Mouse (Mus musculus): ENCODE results near the gene Mars.
"Not testable (repeated sequence)": the region's sequence is repeated elsewhere in the genome, so short reads cannot be mapped to it uniquely, and the experiment has no call there.

Gene Mars

DNA sequence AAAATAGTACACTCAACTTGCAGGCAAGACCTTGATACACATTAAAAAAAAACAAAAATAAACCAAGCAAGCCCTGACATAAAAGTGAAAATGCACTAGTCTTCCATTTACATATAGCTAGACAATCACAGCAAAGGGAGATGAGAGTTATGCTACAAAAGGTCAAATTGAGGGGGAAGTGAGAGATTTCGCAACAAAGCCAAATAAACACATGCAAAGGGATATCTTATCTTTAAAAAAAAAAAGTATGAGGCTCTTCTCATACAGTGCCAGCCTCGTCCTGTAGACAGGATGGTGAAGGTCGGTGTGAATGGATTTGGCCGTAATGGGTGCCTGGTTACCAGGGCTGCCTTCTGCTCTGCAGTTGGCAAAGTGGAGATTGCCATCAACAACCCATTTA, 1.3 kb upstream of the Mars start:
- CTCF ChIA-PET: interaction anchor here (1.2 kb wide), 1 partner anchor 21 kb away, joined by 5 read pairs; no protein-coding TSS in a partner anchor

- CTCF ChIA-PET: interaction anchor here (0.6 to 1.2 kb wide), 2 partner anchors 11 to 20 kb away, joined by 3 to 5 read pairs; no protein-coding TSS in a partner anchor
Measured at GRCm38 (mm10) chr10:127312356-127312676, 730 bp upstream of the Mars start.

DNA sequence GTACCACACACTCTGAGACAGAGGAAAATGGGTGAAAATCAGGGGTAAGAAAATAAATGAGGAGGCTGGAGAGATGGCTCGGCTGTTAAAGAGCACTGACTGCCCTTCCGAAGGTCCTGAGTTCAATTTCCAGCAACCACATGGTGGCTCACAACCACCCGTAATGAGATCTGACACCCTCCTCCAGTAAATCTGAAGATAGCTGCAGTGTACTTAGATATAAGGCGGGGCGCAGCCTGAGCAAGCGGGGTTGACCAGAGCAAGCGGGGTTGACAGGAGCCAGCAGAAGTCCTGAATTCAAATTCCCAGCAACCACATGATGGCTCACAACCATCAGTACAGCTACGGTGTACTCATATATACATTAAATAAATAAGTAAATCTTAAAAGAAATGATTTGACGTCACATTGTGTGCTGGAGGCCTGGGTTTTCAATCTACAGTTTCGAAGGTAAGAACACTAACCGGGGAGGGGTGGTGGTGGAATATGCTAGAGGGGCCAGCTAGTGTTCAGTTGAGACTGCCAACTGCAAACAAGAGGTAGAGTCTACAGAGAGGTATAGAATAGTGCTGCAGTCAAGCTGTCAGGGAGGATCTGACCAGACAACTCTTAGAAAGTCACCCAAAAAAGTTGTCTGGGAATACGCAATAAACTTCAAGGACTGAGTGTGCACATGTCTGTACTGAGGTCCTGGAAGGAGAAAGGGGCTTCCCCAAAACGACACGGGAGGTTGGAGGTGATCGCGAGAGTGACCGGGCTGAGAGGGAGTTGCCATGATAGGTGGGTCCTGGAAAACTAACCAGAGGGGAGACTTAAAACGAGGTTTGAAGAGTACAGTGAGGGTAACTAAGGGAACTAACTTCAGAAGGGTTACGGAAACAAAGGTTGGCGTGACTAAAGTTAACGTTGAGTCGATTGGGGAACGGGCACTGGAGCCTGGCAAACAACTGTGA, 787 bp downstream of the Mars start:
- CTCF ChIA-PET: no interaction called here

DNA sequence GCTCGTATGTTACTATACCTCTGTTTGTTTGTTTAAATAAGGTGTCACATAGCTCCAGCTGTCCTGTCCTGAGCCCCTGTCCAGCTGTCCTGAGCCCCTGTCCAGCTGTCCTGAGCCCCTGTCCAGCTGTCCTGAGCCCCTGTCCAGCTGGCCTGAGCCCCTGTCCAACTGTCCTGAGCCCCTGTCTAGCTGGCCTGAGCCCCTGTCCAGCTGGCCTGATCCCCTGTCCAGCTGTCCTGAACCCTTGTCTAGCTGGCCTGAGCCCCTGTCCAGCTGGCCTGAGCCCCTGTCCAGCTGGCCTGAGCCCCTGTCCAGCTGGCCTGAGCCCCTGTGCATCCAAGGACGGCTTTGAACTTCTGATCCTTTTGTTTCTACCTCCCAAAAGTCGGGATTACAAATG, 2.4 kb downstream of the Mars start:
- CTCF ChIA-PET: not testable (repeated sequence)

DNA sequence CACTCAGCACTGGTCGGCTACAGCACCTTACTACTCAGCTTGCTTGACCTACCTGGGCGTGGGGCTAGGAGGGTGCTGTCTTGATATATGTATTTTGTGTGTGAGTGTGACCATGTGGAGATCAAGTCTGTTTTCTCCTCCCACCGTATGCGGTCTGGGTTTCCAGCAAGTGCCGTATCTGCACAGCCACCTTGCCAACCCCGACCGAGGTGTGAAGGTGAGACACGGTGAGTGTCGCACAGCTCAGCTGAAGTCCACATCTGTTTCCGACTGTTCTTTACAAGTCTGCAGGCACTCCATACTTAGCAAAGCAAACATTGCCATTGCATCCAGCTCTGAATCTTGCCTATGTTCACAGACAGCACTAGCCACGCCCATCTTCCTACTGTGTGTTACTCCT, 8.4 kb downstream of the Mars start:
- CTCF ChIA-PET: no interaction called here

- CTCF ChIA-PET: no interaction called here
Measured at GRCm38 (mm10) chr10:127300361-127300760, 11.2 kb downstream of the Mars start.

DNA sequence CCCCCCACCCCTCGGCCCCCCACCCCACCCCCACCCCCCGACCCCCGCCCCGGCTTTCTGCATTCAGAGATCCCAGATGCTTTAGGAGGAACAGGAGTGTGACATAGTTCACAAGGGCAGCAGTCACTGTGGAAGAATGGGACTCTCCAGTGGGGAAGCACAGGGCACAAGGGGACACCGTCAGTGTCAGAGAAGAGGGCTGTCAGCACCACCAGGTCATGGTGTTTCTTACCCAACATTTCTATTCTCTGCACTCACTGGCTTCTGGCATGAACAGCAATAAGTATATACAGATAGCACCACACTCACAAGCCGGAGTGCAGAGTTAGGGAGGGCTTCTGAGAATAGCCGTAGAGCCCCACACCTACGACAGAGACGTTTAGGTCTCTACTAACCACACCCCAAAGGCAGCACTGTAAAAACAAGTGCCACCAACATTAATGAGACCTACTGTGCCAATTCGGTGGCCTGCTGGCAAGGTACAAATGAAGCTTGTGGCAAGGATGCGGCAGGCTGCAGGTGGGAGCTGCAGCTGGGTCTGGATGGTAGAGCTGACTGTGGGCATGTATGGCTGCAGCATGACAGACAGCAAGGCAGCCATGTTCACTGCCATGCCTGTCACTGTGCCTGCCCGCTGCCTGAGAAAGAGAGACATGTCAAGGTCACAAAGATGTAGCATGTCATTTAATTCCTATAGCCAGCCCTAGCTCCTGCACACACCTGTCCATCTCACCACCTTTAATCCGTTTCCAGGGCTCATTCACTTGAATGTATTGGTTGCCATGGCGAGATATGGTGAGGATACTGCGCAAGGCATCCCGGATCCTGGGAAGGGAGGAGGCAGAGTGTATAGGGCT, 14.3 kb downstream of the Mars start:
- CTCF ChIA-PET: no interaction called here

- CTCF ChIA-PET: no interaction called here
Measured at GRCm38 (mm10) chr10:127295986-127296794, 15.4 kb downstream of the Mars start.

- CTCF ChIA-PET: interaction anchor here (0.6 kb wide), 1 partner anchor 9 kb away, joined by 3 read pairs; no protein-coding TSS in a partner anchor
Measured at GRCm38 (mm10) chr10:127294895-127295510, 16.6 kb downstream of the Mars start.

- CTCF ChIA-PET: no interaction called here
Measured at GRCm38 (mm10) chr10:127293590-127294113, 17.9 kb downstream of the Mars start.

DNA sequence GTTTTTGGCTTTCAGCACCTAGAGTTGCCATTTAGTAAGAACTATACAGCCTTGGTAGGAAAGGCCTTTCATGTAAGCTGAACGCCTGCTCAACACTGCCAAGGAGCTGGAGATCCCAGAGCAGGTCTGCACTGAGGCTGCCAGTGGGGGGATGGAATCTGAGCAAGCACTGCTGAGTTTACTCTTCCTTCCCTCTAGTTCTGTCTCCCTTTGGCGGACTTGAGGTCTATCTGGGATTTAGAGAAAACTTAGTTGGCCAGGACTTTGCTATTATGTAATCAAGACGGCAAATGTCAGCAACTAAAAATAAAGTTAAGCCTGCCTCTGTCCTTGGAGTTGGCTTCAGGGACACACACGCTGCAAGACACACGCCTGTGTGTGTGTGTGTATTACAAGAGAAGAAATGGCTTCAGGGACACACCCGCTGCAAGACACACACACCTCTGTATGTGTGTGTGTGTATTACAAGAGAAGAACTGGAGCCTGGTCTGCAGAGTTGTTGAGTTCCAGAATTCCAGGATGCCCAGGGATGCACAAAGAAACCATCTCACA, 18.5 kb downstream of the Mars start:
- CTCF ChIA-PET: interaction anchor here (1.9 kb wide), 1 partner anchor 19 kb away, joined by 5 read pairs; no protein-coding TSS in a partner anchor

GRCm38 (mm10) chr10:127291881-127292638, 19.5 kb downstream of the Mars start:
- CTCF ChIA-PET: interaction anchor here (1.9 kb wide), 1 partner anchor 20 kb away, joined by 5 read pairs; no protein-coding TSS in a partner anchor

GRCm38 (mm10) chr10:127290930-127291880, 20.4 kb downstream of the Mars start:
- CTCF ChIA-PET: interaction anchor here (1.9 kb wide), 1 partner anchor 21 kb away, joined by 5 read pairs; no protein-coding TSS in a partner anchor

GRCm38 (mm10) chr10:127290307-127290929, 21.2 kb downstream of the Mars start:
- CTCF ChIA-PET: no interaction called here

DNA sequence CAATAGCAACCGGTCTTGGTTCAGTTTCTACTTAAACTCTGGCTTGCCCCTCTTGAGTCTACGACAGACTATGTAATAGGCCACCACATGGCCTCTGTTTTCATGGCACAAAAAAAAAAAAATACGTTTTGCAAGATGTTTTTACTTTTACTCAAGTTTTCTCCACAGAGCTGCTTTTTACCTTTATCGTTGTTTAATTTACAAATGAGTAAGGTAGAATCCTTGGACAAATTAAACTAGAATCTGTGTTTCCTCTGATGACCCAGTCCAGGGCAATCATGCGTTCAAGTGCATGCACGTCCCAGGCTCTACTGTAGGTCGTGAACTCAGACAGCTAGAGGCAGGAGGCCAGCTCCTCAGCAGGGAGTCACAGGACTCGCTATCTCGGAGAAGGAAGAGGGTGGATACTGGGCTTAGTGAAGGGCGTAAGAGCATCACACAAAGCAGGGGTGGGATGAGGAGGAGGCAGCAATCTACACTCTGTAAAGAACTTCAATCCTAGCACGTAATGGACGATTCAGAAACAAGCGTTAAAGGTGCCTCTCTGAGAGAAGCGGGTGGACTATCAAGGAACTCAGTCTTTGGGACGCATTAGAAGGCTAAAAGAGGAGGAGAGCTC, 21.9 kb downstream of the Mars start:
- CTCF ChIA-PET: interaction anchor here (0.8 kb wide), 1 partner anchor 366 kb away, joined by 4 read pairs; no protein-coding TSS in a partner anchor

DNA sequence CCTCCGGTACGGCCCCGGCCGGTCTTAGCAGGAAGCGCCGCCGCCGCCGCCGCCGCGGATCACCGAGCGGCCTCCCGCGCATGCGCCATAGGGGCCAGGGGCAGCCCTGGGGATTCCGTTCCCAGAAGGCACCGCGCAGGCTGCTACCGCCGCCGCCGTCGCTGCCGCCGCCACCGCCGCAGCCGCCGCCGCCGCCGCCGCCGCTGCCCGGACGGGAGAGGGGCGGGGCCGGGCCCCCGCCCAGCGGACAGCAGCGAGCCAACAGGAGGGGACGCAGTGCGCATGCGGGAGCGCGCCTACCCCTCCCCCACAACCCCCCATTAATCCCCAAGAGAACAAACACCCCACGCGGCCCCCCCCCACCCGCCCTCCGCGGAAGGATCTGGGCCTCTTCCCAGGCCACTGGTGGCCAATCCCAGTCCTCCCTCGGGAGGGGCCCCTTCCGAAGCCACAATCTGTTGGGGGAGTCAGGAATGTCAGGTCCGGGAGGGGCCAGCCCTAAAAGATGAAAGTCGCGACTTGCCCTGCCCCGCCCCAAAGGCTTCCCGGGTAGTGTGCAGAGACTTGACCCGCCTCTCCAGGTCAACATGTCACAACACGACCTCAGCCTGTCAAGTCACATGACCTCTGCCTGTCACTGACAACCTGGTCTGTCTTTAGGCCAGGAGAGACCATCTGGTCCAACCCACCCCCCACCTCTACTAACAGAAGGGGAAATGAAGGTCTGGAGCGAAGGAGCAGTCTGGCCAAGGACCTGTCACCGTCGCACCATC, 22.6 kb downstream of the Mars start, which contains the start of gene Mbd6:
Gene Mbd6 (minus strand): TSS at position 219 of the 773 bp plus-strand sequence.
- CTCF ChIA-PET: interaction anchor here (0.8 kb wide), 1 partner anchor 367 kb away, joined by 4 read pairs; no protein-coding TSS in a partner anchor

Measured in spleen, embryonic (tissue).